Comparison of ENCODE assay signal across 12 mouse cellular contexts in genomic region chr13:63569396-63569756, GRCm38 (mm10). TPM values are rescaled to one million over a fixed set of nuclear protein-coding genes. Genes with fewer than 3 reads are reported as not detected.
A peak's percentile ranks its signal among the peaks of the same experiment; 100 is the strongest.
DNase-seq lines count a peak whose midpoint lies in the region; ATAC-seq lines count a peak whose summit lies in the region.
"Had no signal": no experiment of that assay in that cellular context is flagged by ENCODE, and none has a peak within 500 bp of the region (broad histone marks: within the 10 kb centered on the region; RNA-seq: fewer than 3 reads in every experiment).

No protein-coding gene starts in this region.

- peaks cover 2% of the 10 kb centered on the region; the same call in 1 of the 2 replicates for H3K4me1 ChIP-seq in embryonic facial prominence, embryonic 11.5 days (ENCODE audit: control insufficient read depth, insufficient read depth, low read length)
- H3K4me1 ChIP-seq in hindbrain, embryonic 13.5 days (replicated peaks), result peaks cover 51% of the 10 kb centered on the region
- peaks cover 41% of the 10 kb centered on the region for H3K4me1 ChIP-seq in liver, embryonic 15.5 days (replicated peaks)

- peak overlapping the region; percentile 37 for H3K4me2 ChIP-seq in embryonic facial prominence, embryonic 11.5 days (ENCODE audit: low read depth, low read length)
- peak overlapping the region; percentile 97 for H3K4me2 ChIP-seq in hindbrain, embryonic 13.5 days
- H3K4me2 ChIP-seq in liver, embryonic 15.5 days, result peak overlapping the region; percentile 99; the same call in 1 of the 2 replicates

- no peaks in the 10 kb centered on the region for H3K27me3 ChIP-seq in embryonic facial prominence, embryonic 11.5 days (ENCODE audit: control insufficient read depth, insufficient read depth, low read length)
- peaks cover 39% of the 10 kb centered on the region for H3K27me3 ChIP-seq in hindbrain, embryonic 13.5 days
- peaks cover 64% of the 10 kb centered on the region for H3K27me3 ChIP-seq in liver, embryonic 15.5 days

- 0 out of 2 replicates have a peak overlapping the region, but pooled peaks have one; percentile 47 for H3K27ac ChIP-seq in embryonic facial prominence, embryonic 11.5 days (replicated peaks; ENCODE audit: low read depth, low read length)
- H3K27ac ChIP-seq in hindbrain, embryonic 13.5 days, result no peak overlapping the region
- H3K27ac ChIP-seq in liver, embryonic 15.5 days (replicated peaks), result no peak overlapping the region

- 0 out of 2 replicates have a peak overlapping the region, but pooled peaks have one; percentile 8 for H3K4me3 ChIP-seq in embryonic facial prominence, embryonic 11.5 days (ENCODE audit: low read depth, low read length)
- peak overlapping the region; percentile 98; the same call in 1 of the 2 replicates for H3K4me3 ChIP-seq in hindbrain, embryonic 13.5 days
- H3K4me3 ChIP-seq in liver, embryonic 15.5 days (replicated peaks), result no peak overlapping the region

- 5% methylated on average over 5 of the region's 5 CpGs for WGBS in embryonic facial prominence, embryonic 11.5 days
- 9% methylated on average over 5 of the region's 5 CpGs for WGBS in hindbrain, embryonic 13.5 days
- WGBS in liver, embryonic 15.5 days (ENCODE audit: insufficient replicate concordance), result 35% methylated on average over 5 of the region's 5 CpGs

- ATAC-seq in embryonic facial prominence, embryonic 11.5 days (replicated peaks; ENCODE audit: insufficient number of reproducible peaks, low FRiP score, low TSS enrichment, low read depth), result no peak
- ATAC-seq in hindbrain, embryonic 13.5 days (ENCODE audit: low FRiP score), result no peak
- no peak for ATAC-seq in liver, embryonic 15.5 days (ENCODE audit: insufficient read depth)
- ATAC-seq: activated CD4-positive, CD25-positive, alpha-beta regulatory T cell, adult 4 months had no signal

- H3K36me3 ChIP-seq in embryonic facial prominence, embryonic 11.5 days (replicated peaks; ENCODE audit: control insufficient read depth, insufficient read depth, low read depth, low read length), result no peaks in the 10 kb centered on the region
- H3K36me3 ChIP-seq in hindbrain, embryonic 13.5 days, result no peaks in the 10 kb centered on the region
- H3K36me3 ChIP-seq in liver, embryonic 15.5 days (replicated peaks), result no peaks in the 10 kb centered on the region
- H3K36me3 ChIP-seq: heart, embryonic 12.5 days had no signal

- DNase-seq in kidney, adult 11 months, result peak; percentile 11
- no peak for DNase-seq in kidney, postnatal 4 days
- no peak for DNase-seq in embryonic facial prominence, embryonic 11.5 days (ENCODE audit: low spot score)
- no peak for DNase-seq in right cerebral cortex, adult 2 months (ENCODE audit: low spot score in 2 of 2)
- DNase-seq in urinary bladder, postnatal 4 days (ENCODE audit: low spot score in 2 of 2), result no peak
- no peak for DNase-seq in right cerebral cortex, adult 18-20 months
- DNase-seq: layer of hippocampus, adult 9-11 months; thymus, postnatal 4 days had no signal

- H3K9me3 ChIP-seq in embryonic facial prominence, embryonic 11.5 days (replicated peaks; ENCODE audit: control insufficient read depth, low read length), result no peaks in the 10 kb centered on the region
- H3K9me3 ChIP-seq in hindbrain, embryonic 13.5 days, result no peaks in the 10 kb centered on the region
- no peaks in the 10 kb centered on the region for H3K9me3 ChIP-seq in liver, embryonic 15.5 days (replicated peaks)
- H3K9me3 ChIP-seq: heart, embryonic 12.5 days had no signal

- H3K9ac ChIP-seq in embryonic facial prominence, embryonic 11.5 days (replicated peaks; ENCODE audit: low read length), result peak overlapping the region; percentile 10; the same call in 1 of the 2 replicates
- peak overlapping the region; percentile 43; the same call in 1 of the 2 replicates for H3K9ac ChIP-seq in hindbrain, embryonic 13.5 days
- H3K9ac ChIP-seq in liver, embryonic 15.5 days, result no peak overlapping the region
- H3K9ac ChIP-seq: heart, embryonic 12.5 days had no signal

RNA-seq across cellular contexts. Expression of gene Ptch1, which starts 4.0 kb away (rescaled TPM):
- polyA plus RNA-seq in embryonic facial prominence, embryonic 11.5 days (2014; fragmentation: Nextera tagmentation; extraction: Ambion mirVana), result 24.9 and 27.4 TPM in 2 replicates
- 18.0 and 19.2 TPM in 2 replicates for polyA plus RNA-seq in hindbrain, embryonic 13.5 days (2015; fragmentation: Nextera tagmentation; extraction: Ambion mirVana)
- 3.1 TPM in 2 replicates for polyA plus RNA-seq in liver, embryonic 15.5 days (2015; fragmentation: Nextera tagmentation; extraction: Ambion mirVana)

Comparison
In these comparisons a context has a peak if more than half of its experiments do, and no peak if none do; other contexts are left out.
1. H3K4me2 ChIP-seq: peak in every context shown above with its lines; median percentile 99 in liver, embryonic 15.5 days; 97 in hindbrain, embryonic 13.5 days; 37 in embryonic facial prominence, embryonic 11.5 days.